Mouse (Mus musculus) 3134 (cell line): ENCODE measurements around the gene Reln.
A peak's percentile ranks its signal among the peaks of the same experiment; 100 is the strongest.

ENCODE experiments used
- DNase-seq: peaks from one replicate; pipeline ENCODE4 v3.0.0-alpha.2; 2011; ENCODE audit warnings: low spot score; ENCODE audit not compliant: insufficient read length; ENCODE audit errors: extremely low read depth

Gene Reln

DNA sequence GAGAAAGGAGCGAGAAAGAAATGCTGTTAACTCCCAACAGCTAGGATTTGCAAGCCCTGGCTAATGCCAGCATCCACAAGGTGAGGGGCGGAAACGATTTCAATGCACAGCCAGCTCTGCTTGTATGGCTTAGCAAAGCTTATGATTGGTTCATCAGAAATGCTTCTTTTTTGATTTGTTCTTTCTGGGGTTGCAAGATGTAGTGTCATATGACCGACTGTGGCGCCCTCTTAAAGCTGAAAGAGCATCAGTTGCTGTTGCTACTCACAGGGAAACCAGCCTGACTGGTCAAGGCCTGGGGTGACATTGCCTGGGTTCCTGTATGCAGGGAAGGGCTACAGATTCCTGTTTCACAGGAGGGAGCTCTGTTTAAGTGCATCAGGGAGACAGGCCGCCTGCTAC, 478.2 kb downstream of the Reln start:
- peak; percentile 13 for DNase-seq

DNA sequence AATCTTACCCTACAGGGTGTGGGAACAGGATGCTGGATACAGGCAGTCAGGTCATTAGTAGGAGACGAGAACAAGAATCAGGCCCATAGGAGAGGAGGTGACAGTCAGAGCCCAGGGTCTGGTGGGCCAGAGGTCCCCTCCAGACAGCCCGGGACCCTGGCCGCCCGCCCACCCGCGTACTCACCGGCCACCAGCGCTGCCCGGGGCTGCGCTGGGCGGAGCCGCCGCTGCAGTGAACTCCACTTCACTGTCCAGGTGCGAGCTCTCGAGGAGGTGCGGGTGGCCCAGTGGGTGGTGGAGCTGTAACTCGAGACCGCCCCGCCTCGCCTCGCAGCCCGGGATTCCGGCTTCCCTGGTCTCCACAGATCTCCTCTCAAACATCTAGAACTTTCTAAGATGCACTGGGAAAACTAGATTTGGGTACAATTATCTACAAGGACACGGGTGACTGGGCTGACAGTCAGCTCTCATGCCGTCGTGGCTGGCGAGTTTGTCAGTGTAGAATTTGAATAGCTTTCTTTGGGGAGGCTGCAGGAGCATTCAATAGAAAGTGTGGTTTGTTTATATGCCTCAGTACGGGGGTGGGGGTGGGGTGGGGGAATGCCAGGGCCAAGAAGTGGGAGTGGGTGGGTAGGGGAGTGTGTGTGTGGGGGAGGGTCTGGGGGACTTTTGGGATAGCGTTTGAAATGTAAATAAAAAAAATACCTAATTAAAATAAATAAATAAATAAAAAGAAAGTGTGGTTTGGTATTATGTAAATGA, 479.0 kb downstream of the Reln start, which contains the start of gene Slc26a5:
Gene Slc26a5 (minus strand): TSS at position 259 of the 762 bp plus-strand sequence.
- no peak for DNase-seq

DNA sequence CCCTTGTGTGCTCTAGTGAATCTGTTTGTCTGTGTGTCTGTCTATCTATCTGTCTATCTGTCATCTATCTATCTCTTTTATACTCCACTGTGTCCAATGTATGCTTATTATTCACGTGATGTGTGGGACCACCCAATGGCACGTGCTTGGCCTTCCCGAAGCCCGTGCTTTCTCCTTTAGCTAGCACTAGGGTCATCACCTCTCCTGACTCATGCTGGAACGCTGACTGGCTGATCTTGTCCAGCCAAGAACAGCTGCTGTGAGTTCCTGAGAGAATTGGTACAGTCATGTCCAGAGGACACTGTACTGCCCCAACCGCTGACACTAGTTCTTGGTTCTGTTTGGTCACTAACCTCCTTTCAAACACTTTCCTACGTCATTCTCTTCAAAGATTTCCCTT, 485.8 kb downstream of the Reln start:
- DNase-seq, result no peak

DNA sequence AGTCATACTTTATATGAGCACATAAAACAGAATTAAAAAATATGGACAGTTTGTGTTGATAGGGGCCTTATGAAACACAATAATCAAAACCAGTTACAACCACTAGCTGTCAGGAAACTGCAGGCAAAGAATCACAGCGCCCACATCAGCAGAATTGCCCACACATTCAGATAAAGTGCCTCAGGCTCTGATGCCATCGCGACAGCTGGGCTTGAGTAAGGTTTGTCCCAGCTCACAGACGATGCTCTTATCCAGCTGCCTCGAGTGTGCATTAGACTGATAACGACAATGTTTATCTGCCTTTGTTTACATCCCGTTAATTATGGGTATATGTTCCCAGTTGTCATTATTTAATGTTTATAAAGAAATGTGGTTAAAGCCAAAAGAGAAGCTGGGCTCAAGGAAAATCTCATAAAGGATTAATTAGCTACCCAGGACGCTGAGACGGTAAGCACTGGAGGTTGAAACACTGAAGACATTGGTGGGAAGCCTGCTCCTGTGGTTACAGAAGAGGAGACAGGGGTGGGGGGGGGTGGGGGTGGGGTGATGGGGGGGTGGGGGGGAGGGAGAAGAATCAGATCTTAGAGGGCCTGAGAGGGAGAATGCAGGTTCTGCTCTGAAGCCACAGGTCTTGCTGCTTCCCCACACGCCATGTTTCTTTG, 492.7 kb downstream of the Reln start:
- DNase-seq, result no peak

DNA sequence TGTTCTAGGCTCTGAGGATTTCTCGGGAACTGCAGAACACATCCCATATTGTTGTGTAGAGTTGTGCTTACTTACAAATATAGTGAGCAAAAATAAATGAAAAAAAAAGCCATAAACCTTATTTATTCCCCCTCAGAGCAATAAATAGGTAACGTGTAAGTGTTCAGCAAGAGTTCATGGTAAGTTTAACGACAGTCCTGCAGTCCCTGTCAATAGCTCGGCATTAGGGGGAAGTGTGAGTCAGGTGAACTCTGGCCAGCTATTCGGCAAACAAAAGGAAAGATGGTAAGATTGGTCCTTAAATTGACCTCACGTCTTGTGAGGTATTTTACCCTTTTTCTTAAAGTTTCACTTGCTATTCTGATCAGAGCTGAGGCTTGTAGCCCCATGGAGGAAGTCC, 497.1 kb downstream of the Reln start:
- no peak for DNase-seq

DNA sequence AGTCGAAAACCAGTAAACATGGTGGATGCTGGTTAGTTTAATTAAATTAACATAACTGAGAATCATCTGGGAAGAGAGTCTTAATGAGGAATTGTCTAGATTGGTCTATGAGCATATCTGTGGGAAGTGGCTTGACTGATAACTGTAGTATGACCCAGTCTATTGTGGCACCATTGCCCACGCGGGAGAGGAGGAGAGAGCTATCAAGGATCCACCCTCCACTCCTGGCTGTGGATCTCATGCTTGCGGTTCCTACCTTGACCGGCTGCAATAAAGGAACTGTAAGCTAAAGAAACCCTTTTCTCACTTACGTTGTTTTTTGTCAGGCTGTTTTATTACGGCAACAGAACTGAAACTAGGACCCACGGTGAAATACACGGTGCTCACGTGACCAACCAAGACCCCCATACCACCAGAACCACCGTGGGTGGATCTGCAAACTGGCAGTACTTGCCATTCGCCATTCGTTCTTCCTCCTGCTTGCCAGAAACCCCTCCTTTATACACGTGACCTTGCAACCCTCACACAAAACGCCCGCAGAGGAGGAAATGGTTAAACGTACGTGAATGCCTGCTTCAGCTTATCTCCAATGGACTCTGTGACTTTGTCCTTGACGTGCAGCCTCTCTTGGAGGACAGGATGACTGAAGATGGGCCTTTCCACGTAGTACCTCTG, 497.7 kb downstream of the Reln start:
- no peak for DNase-seq

DNA sequence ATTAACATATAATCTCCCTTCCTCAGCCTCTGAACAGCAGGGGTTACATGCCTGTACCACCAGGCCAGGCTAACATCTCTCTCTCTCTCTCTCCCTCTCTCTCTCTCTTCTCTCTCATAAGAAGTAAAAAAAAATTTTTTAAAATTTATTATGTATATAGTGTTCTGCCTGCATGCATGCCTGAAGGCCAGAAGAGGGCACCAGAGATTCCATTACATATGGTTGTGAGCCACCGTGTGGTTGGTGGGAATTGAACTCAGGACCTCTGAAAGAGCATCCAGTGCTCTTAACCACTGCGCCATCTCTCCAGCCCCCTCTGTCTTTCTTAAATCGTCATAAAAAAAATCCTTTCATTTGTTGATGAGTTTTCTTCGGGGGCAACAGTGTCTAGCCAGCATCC, 499.8 kb downstream of the Reln start:
- DNase-seq, result no peak
